Mouse (Mus musculus): Measurements from ENCODE around the gene Lmo3. TPM values are rescaled to one million over a fixed set of nuclear protein-coding genes. Genes with fewer than 3 reads are reported as not detected.

Lmo3 gene
- polyA plus RNA-seq, 1 experiment, result not detected

DNA sequence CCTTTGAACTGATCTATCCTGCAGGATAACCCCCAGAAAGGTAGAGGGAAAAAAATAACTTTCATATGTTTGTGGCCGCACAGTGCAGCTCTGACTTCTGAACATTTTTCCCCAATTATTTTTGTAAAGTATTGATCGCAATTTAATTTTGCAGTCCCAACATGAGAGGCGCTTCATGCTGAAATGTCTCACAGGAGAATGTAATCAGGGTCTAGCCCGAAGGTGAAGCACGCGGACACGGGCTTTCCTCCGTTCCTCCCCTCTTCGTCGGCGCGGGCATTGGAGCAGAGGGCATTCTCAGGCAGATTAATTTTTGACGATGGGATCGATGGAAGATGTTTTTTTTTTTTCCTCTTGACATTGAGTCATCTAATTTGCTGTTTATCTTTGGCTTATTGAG is 258.4 kb downstream of the Lmo3 start:
- no peaks in the 10 kb centered on the region for H3K27me3 ChIP-seq (replicated peaks; ENCODE audit: control insufficient read depth, insufficient read depth, low read length)
- WGBS, result 86% methylated on average over 14 of the region's 14 CpGs
- no peak overlapping the region for H3K27ac ChIP-seq (ENCODE audit: insufficient read depth, low read depth, low read length)
- no peak for DNase-seq
- TF ChIP-seq CTCF (conservative IDR thresholded peaks at IDR 0.05; ENCODE audit: insufficient read depth, insufficient read length, low read depth, low read length) (no peak), POLR2A (IDR thresholded peaks at IDR 0.05; ENCODE audit: low read depth, low read length) (no peak)
- H3K4me1 ChIP-seq (ENCODE audit: control insufficient read depth, insufficient read depth, low read length), result no peaks in the 10 kb centered on the region
- no peaks in the 10 kb centered on the region for H3K36me3 ChIP-seq (ENCODE audit: control insufficient read depth, insufficient read depth, low read length)
- H3K4me3 ChIP-seq (ENCODE audit: insufficient read depth, low read depth, low read length), result no peak overlapping the region

DNA sequence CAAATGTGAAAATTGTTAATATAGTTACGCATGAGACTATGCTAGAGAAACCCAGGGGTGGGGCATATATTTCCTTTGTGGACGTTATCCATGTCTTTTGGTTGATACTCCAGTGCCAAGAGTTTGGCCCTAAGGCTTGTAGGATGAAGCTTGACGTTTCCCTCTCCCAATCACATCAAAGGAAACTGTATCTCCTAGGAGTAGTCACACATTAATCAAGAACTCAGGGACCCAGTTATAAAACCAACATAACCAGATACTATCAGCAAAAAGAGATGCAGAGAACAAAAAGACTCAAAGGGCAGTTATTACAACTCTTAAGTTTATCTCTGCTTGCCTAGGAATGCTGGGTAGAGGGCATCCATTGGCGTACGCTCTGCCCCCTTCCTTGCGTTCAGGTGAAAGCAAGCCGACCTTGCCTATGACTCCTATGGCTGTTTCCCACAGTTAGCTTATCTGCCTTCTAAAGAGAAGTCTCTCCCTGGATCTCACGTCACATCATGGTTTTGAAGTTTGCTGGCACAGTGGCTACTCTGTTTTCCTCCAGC is 261.5 kb downstream of the Lmo3 start:
- Histone ChIP-seq H3K4me1 (ENCODE audit: control insufficient read depth, insufficient read depth, low read length) (no peaks in the 10 kb centered on the region), H3K36me3 (ENCODE audit: control insufficient read depth, insufficient read depth, low read length) (no peaks in the 10 kb centered on the region), H3K27me3 (replicated peaks; ENCODE audit: control insufficient read depth, insufficient read depth, low read length) (no peaks in the 10 kb centered on the region), H3K4me3 (ENCODE audit: insufficient read depth, low read depth, low read length) (no peak overlapping the region), H3K27ac (ENCODE audit: insufficient read depth, low read depth, low read length) (no peak overlapping the region)
- TF ChIP-seq CTCF (conservative IDR thresholded peaks at IDR 0.05; ENCODE audit: insufficient read depth, insufficient read length, low read depth, low read length) (no peak), POLR2A (IDR thresholded peaks at IDR 0.05; ENCODE audit: low read depth, low read length) (no peak)
- 64% methylated on average over 8 of the region's 8 CpGs for WGBS
- DNase-seq, result no peak

Other genes starting within 250 kb of the Lmo3 start
- gene Igbp1b, start 76.6 kb upstream of the Lmo3 start, polyA plus RNA-seq (2012; rRNA removed), result not detected in 2 replicates